Mouse (Mus musculus) hindbrain, embryonic 16.5 days (tissue): Measurements from ENCODE around the gene Camta1. TPM values are rescaled to one million over a fixed set of nuclear protein-coding genes. Genes with fewer than 3 reads are reported as not detected.

Source experiments
- ATAC-seq: fragments of 200-750 bp; cut with Nextera tagmentation; 2 replicates; pipeline ENCODE4 v1.8.0; 2017; ENCODE audit warnings: moderate TSS enrichment, moderate library complexity
- H3K27ac ChIP-seq: fragments of 300-500 bp; sonication (generic); 2 replicates; pipeline ENCODE4 v1.5.1; 2014; ENCODE audit warnings: low read depth, mild to moderate bottlenecking, control low read depth, low read length, moderate library complexity
- H3K27me3 ChIP-seq: fragments of 300-500 bp; sonication (generic); replicated peaks from 2 replicates; pipeline ENCODE4 v1.6.1; 2014; ENCODE audit warnings: low read length; ENCODE audit not compliant: control insufficient read depth, insufficient read depth
- H3K36me3 ChIP-seq: fragments of 300-500 bp; sonication (generic); 2 replicates; pipeline ENCODE4 v1.6.1; 2014; ENCODE audit warnings: mild to moderate bottlenecking, low read length, moderate library complexity, mixed read lengths; ENCODE audit not compliant: control insufficient read depth, insufficient read depth
- H3K4me1 ChIP-seq: fragments of 300-500 bp; sonication (generic); 2 replicates; pipeline ENCODE4 v1.6.1; 2014; ENCODE audit warnings: low read depth, low read length; ENCODE audit not compliant: control insufficient read depth, insufficient read depth
- H3K4me2 ChIP-seq: fragments of 300-500 bp; sonication (generic); 2 replicates; pipeline ENCODE4 v1.6.1; 2014; ENCODE audit warnings: mild to moderate bottlenecking, low read length, control low read depth, moderate library complexity
- H3K4me3 ChIP-seq: fragments of 300-500 bp; sonication (generic); 2 replicates; pipeline ENCODE4 v1.5.1; 2014; ENCODE audit warnings: mild to moderate bottlenecking, low read length, control low read depth, moderate library complexity
- H3K9ac ChIP-seq: fragments of 300-500 bp; sonication (generic); 2 replicates; pipeline ENCODE4 v1.6.1; 2014; ENCODE audit warnings: low read depth, mild to moderate bottlenecking, control low read depth, low read length, moderate library complexity
- H3K9me3 ChIP-seq: fragments of 300-500 bp; sonication (generic); 2 replicates; pipeline ENCODE4 v1.6.1; 2014; ENCODE audit warnings: mild to moderate bottlenecking, low read length, moderate library complexity; ENCODE audit not compliant: control insufficient read depth
- WGBS: fragments of 180-500 bp; shearing (Covaris S2); extraction: QIAGEN DNeasy Blood & Tissue Kit; methylation state at CpG from one replicate; pipeline ENCODE4 v1.1.7; 2014; 5-methylcytosine and 5-hydroxymethylcytosine counted together
- polyA plus RNA-seq: library from polyadenylated mRNA; unstranded; fragments of >200 nt; fragmentation: Nextera tagmentation; extraction: Ambion mirVana; gene quantifications from 2 replicates; pipeline ENCODE4 v1.2.1, GENCODE M21; 2015

Gene Camta1
- polyA plus RNA-seq, 1 experiment from 2014 or later = 153 TPM

DNA sequence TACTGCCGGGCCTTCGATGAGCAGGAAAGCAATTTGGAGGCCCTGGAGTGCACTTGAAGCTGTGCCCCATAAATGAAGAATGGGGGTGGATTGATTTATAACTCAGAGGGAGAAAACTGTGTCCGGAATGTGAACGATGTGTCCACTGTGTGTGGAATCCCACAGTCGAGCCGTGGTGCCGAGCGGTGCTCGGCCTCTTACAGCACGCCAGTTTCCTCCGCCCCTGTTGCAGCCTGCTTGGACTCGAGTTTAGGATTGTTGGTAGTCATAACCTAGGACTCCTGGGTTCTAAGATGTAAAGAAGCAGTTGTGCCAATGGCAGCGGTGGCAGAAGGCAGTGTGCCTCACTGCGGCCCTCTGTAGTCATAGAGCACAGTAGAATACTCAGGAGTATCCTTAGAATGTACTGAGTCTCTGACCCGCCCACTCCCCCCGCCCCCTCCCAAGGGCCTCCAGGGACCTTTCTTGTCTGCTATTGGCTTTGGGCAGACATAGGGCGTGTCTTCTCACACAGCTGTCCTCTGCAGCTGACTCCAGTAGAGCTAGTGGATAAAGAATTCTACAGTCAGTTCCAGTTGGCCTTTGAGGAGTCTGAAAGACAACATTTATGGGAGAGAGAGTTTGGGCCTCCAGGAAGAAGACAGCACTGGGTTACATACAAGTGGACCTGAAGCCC, 457.0 kb downstream of the Camta1 start:
- no peak overlapping the region for H3K9ac ChIP-seq
- H3K36me3 ChIP-seq = no peaks in the 10 kb centered on the region
- H3K4me1 ChIP-seq = no peaks in the 10 kb centered on the region; the same call in none of the 2 replicates
- peaks cover 2% of the 10 kb centered on the region for H3K9me3 ChIP-seq
- H3K27ac ChIP-seq = no peak overlapping the region
- H3K4me2 ChIP-seq = no peak overlapping the region
- no peak overlapping the region for H3K4me3 ChIP-seq
- no peaks in the 10 kb centered on the region for H3K27me3 ChIP-seq
- no peak for ATAC-seq
- WGBS = 63% methylated on average over 17 of the region's 17 CpGs

- no peaks in the 10 kb centered on the region; the same call in 1 of the 2 replicates for H3K36me3 ChIP-seq
- H3K4me3 ChIP-seq = no peak overlapping the region
- no peaks in the 10 kb centered on the region for H3K4me1 ChIP-seq
- no peak overlapping the region for H3K27ac ChIP-seq
- no peak overlapping the region for H3K9ac ChIP-seq
- no peak overlapping the region for H3K4me2 ChIP-seq
- H3K9me3 ChIP-seq = no peaks in the 10 kb centered on the region; the same call in 1 of the 2 replicates
- no peak for ATAC-seq
- H3K27me3 ChIP-seq = no peaks in the 10 kb centered on the region
- WGBS = 90% methylated on average over 22 of the region's 22 CpGs
Measured at GRCm38 (mm10) chr4:151401685-151402397, 459.8 kb downstream of the Camta1 start.

- no peak overlapping the region for H3K4me2 ChIP-seq
- H3K27ac ChIP-seq = peak overlapping the region; percentile 37; the same call in 1 of the 2 replicates
- H3K4me3 ChIP-seq = no peak overlapping the region
- 55% methylated on average over 7 of the region's 7 CpGs for WGBS
- H3K27me3 ChIP-seq = no peaks in the 10 kb centered on the region
- H3K9me3 ChIP-seq = no peaks in the 10 kb centered on the region; the same call in 1 of the 2 replicates
- no peaks in the 10 kb centered on the region; the same call in 1 of the 2 replicates for H3K36me3 ChIP-seq
- H3K9ac ChIP-seq = no peak overlapping the region
- ATAC-seq = peak; percentile 95
- peaks cover 10% of the 10 kb centered on the region for H3K4me1 ChIP-seq
Measured at GRCm38 (mm10) chr4:151396536-151396935, 465.1 kb downstream of the Camta1 start.

DNA sequence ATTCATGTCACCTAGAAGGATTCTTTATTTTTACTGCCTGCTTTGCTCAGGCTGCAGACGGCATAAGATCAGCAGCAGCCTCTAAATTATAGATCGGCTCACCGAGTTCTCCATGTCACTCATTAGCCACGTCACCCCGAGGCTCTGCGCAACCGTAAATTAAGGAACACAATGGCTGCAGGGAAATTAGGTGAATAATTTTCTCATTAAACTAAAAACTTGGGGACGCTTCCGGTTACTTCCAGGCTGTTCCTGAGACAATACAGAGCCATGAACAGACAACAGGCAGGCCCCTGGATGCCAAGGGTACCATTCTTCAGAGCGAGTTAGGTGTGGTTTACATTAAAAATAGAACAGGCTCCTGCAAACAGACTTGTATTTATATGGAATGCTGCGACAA, 472.3 kb downstream of the Camta1 start:
- no peak for ATAC-seq
- Histone ChIP-seq H3K4me2 (no peak overlapping the region), H3K9me3 (no peaks in the 10 kb centered on the region), H3K4me1 (peaks cover 32% of the 10 kb centered on the region), H3K4me3 (no peak overlapping the region), H3K36me3 (no peaks in the 10 kb centered on the region), H3K9ac (no peak overlapping the region), H3K27me3 (no peaks in the 10 kb centered on the region), H3K27ac (no peak overlapping the region)
- 38% methylated on average over 11 of the region's 11 CpGs for WGBS

DNA sequence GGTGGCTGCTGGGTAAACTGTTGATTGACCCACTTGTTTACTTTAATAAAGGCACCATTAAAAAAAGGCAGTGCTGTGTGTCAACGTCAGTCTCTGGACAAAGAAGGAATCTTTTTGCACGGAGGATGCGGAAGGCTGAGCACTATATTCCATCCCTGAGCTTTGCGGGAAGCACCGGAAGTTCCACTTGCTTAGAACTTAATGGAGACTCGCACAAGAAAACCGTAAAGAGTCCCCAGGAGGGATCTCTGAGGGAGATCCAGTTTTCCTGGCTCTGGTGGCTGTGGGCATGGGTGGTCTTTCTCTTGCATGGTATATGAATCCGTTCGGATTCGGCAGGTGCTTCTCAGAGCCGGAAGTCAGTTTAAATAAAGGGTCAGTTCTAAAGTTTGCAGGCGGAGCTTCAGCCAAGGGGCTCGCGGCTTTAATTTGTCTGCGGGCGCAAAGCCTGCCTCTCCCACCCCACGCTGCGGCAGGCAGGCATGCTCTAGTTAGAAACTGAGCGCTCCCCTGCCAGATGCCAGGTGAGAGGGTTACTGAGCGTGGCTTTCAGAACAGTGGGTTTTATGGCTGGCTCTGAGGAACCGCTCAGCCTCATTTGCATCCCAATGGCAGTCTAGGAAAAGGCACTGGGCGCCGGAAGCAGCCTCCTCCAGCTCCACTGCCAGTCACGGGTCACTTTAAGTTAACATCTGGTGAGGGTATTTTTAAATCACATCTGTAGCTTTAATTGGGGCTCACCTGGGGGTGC, 474.8 kb downstream of the Camta1 start:
- peak overlapping the region; percentile 62 for H3K4me2 ChIP-seq
- H3K36me3 ChIP-seq = no peaks in the 10 kb centered on the region
- peaks cover 29% of the 10 kb centered on the region for H3K4me1 ChIP-seq
- 0 out of 2 replicates have a peak, but pooled peaks have one; percentile 9 for ATAC-seq
- no peaks in the 10 kb centered on the region for H3K27me3 ChIP-seq
- H3K9me3 ChIP-seq = no peaks in the 10 kb centered on the region
- 2% methylated on average over 24 of the region's 24 CpGs for WGBS
- peak overlapping the region; percentile 32 for H3K4me3 ChIP-seq
- H3K9ac ChIP-seq = peak overlapping the region; percentile 37
- H3K27ac ChIP-seq = peak overlapping the region; percentile 10

- H3K9ac ChIP-seq = peak overlapping the region; percentile 30
- WGBS = 11% methylated on average over 12 of the region's 12 CpGs
- H3K9me3 ChIP-seq = no peaks in the 10 kb centered on the region
- H3K36me3 ChIP-seq = no peaks in the 10 kb centered on the region
- peak; percentile 53 for ATAC-seq
- H3K4me1 ChIP-seq = peaks cover 29% of the 10 kb centered on the region
- peak overlapping the region; percentile 62 for H3K4me2 ChIP-seq
- peak overlapping the region; percentile 23 for H3K27ac ChIP-seq
- H3K27me3 ChIP-seq = no peaks in the 10 kb centered on the region
- no peak overlapping the region for H3K4me3 ChIP-seq
Measured at GRCm38 (mm10) chr4:151385985-151386700, 475.5 kb downstream of the Camta1 start.

DNA sequence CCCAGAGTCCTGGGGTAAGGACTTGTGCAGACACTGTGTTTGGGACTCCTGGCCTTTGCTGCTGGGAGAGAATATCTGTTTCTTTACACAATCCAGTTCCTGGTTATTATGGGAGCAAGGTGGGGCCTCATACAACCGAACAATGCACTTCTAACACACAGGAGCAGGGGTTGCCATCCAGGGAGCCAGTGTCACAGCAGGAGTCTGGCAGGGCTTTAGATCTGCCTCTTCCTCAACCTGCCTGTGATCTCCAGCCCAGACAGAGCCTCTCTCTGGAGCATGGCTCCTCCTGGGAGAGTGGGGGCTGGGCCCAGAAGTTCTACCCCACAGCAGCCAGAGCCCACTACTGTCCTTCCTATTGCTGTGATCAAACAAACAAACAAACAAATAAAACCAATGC, 483.9 kb downstream of the Camta1 start:
- WGBS = 82% methylated on average over 1 of the region's 1 CpGs
- ATAC-seq = peak; percentile 24; the same call in 1 of the 2 replicates

DNA sequence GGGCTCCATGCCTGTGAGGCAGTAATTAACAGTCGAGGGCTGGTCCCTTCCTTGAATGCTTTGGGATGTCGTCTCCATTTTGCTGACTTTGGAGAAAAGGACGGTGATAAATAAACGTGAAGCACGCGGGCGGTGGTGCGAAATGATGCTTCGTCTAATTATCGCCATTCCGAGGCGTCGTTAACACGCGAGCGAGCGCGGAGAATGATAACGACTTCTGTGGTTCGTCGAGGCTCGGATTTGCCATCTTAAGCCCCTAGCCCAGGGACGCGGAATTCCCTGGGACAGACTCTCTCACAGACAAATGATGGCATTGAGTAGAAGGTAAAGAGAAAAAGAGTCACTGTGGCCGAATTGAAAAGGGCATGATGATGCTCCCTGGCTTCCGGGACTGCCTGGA, 485.4 kb downstream of the Camta1 start:
- 45% methylated on average over 26 of the region's 26 CpGs for WGBS
- no peak overlapping the region for H3K9ac ChIP-seq
- no peaks in the 10 kb centered on the region for H3K27me3 ChIP-seq
- H3K27ac ChIP-seq = no peak overlapping the region
- no peak overlapping the region for H3K4me2 ChIP-seq
- no peak overlapping the region for H3K4me3 ChIP-seq
- H3K4me1 ChIP-seq = no peaks in the 10 kb centered on the region
- ATAC-seq = no peak
- H3K9me3 ChIP-seq = no peaks in the 10 kb centered on the region
- H3K36me3 ChIP-seq = no peaks in the 10 kb centered on the region

More for the DNA sequence above, 483.9 kb downstream of the Camta1 start:
- Histone ChIP-seq H3K36me3 (no peaks in the 10 kb centered on the region), H3K4me3 (no peak overlapping the region), H3K27ac (no peak overlapping the region), H3K27me3 (no peaks in the 10 kb centered on the region), H3K9ac (no peak overlapping the region), H3K9me3 (no peaks in the 10 kb centered on the region), H3K4me2 (no peak overlapping the region), H3K4me1 (no peaks in the 10 kb centered on the region)
